Mouse (Mus musculus): ENCODE measurements around the gene Nudt3. TPM values are rescaled to one million over a fixed set of nuclear protein-coding genes. Genes with fewer than 3 reads are reported as not detected.
"Not testable (repeated sequence)": the region's sequence is repeated elsewhere in the genome, so short reads cannot be mapped to it uniquely, and the experiment has no call there.

Nudt3 gene
- polyA plus RNA-seq, 1 experiment: 86.3 TPM

GRCm38 (mm10) chr17:27644572-27644971 is 21.3 kb upstream of the Nudt3 start:
- Histone ChIP-seq H3K4me3 (ENCODE audit: control insufficient read depth, insufficient read depth, low read length) (no peak overlapping the region), H3K27ac (ENCODE audit: control insufficient read depth, insufficient read depth, low read length) (no peak overlapping the region), H3K27me3 (ENCODE audit: control insufficient read depth, insufficient read depth, low read length) (no peaks in the 10 kb centered on the region), H3K4me1 (replicated peaks; ENCODE audit: control insufficient read depth, insufficient read depth, low read length) (no peaks in the 10 kb centered on the region), H3K36me3 (ENCODE audit: control insufficient read depth, insufficient read depth, low read length) (no peaks in the 10 kb centered on the region)
- 64% methylated on average over 2 of the region's 2 CpGs for WGBS
- no peak for DNase-seq
- TF ChIP-seq POLR2A (IDR thresholded peaks at IDR 0.05; ENCODE audit: control insufficient read depth, extremely low read depth, insufficient read depth, low read length, poor library complexity) (no peak), CTCF (IDR thresholded peaks at IDR 0.05; ENCODE audit: borderline replicate concordance, control insufficient read depth, extremely low read depth, insufficient read depth, low read length, poor library complexity) (no peak)

- Histone ChIP-seq H3K36me3 (ENCODE audit: control insufficient read depth, insufficient read depth, low read length) (no peaks in the 10 kb centered on the region), H3K4me3 (ENCODE audit: control insufficient read depth, insufficient read depth, low read length) (no peak overlapping the region), H3K27me3 (ENCODE audit: control insufficient read depth, insufficient read depth, low read length) (no peaks in the 10 kb centered on the region), H3K4me1 (replicated peaks; ENCODE audit: control insufficient read depth, insufficient read depth, low read length) (no peaks in the 10 kb centered on the region), H3K27ac (ENCODE audit: control insufficient read depth, insufficient read depth, low read length) (no peak overlapping the region)
- no peak for TF ChIP-seq CTCF (IDR thresholded peaks at IDR 0.05; ENCODE audit: borderline replicate concordance, control insufficient read depth, extremely low read depth, insufficient read depth, low read length, poor library complexity)
- TF ChIP-seq POLR2A (IDR thresholded peaks at IDR 0.05; ENCODE audit: control insufficient read depth, extremely low read depth, insufficient read depth, low read length, poor library complexity): no peak
- 96% methylated on average over 9 of the region's 9 CpGs for WGBS
- no peak for DNase-seq
Measured at GRCm38 (mm10) chr17:27643756-27644155, 20.5 kb upstream of the Nudt3 start.

- Histone ChIP-seq H3K4me3 (ENCODE audit: control insufficient read depth, insufficient read depth, low read length) (no peak overlapping the region), H3K27me3 (ENCODE audit: control insufficient read depth, insufficient read depth, low read length) (no peaks in the 10 kb centered on the region), H3K27ac (ENCODE audit: control insufficient read depth, insufficient read depth, low read length) (no peak overlapping the region), H3K4me1 (replicated peaks; ENCODE audit: control insufficient read depth, insufficient read depth, low read length) (no peaks in the 10 kb centered on the region), H3K36me3 (ENCODE audit: control insufficient read depth, insufficient read depth, low read length) (no peaks in the 10 kb centered on the region)
- DNase-seq: no peak
- WGBS: 22% methylated on average over 6 of the region's 6 CpGs
- TF ChIP-seq POLR2A (IDR thresholded peaks at IDR 0.05; ENCODE audit: control insufficient read depth, extremely low read depth, insufficient read depth, low read length, poor library complexity): no peak
- no peak for TF ChIP-seq CTCF (IDR thresholded peaks at IDR 0.05; ENCODE audit: borderline replicate concordance, control insufficient read depth, extremely low read depth, insufficient read depth, low read length, poor library complexity)
Measured at GRCm38 (mm10) chr17:27643101-27643500, 19.8 kb upstream of the Nudt3 start.

- no peak for DNase-seq
- WGBS: 26% methylated on average over 12 of the region's 12 CpGs
Measured at GRCm38 (mm10) chr17:27642491-27643062, 19.3 kb upstream of the Nudt3 start.

GRCm38 (mm10) chr17:27639851-27640250 is 16.6 kb upstream of the Nudt3 start:
- H3K27me3 ChIP-seq (ENCODE audit: control insufficient read depth, insufficient read depth, low read length); H3K27ac ChIP-seq (ENCODE audit: control insufficient read depth, insufficient read depth, low read length); H3K36me3 ChIP-seq (ENCODE audit: control insufficient read depth, insufficient read depth, low read length); DNase-seq; H3K4me1 ChIP-seq (replicated peaks; ENCODE audit: control insufficient read depth, insufficient read depth, low read length); H3K4me3 ChIP-seq (ENCODE audit: control insufficient read depth, insufficient read depth, low read length): not testable (repeated sequence)
- WGBS: 91% methylated on average over 6 of the region's 6 CpGs

More at GRCm38 (mm10) chr17:27642491-27643062, 19.3 kb upstream of the Nudt3 start:
- Histone ChIP-seq H3K4me1 (replicated peaks; ENCODE audit: control insufficient read depth, insufficient read depth, low read length) (no peaks in the 10 kb centered on the region), H3K4me3 (ENCODE audit: control insufficient read depth, insufficient read depth, low read length) (no peak overlapping the region), H3K36me3 (ENCODE audit: control insufficient read depth, insufficient read depth, low read length) (no peaks in the 10 kb centered on the region), H3K27me3 (ENCODE audit: control insufficient read depth, insufficient read depth, low read length) (no peaks in the 10 kb centered on the region), H3K27ac (ENCODE audit: control insufficient read depth, insufficient read depth, low read length) (no peak overlapping the region)
- TF ChIP-seq CTCF (IDR thresholded peaks at IDR 0.05; ENCODE audit: borderline replicate concordance, control insufficient read depth, extremely low read depth, insufficient read depth, low read length, poor library complexity) (no peak), POLR2A (IDR thresholded peaks at IDR 0.05; ENCODE audit: control insufficient read depth, extremely low read depth, insufficient read depth, low read length, poor library complexity) (no peak)

GRCm38 (mm10) chr17:27638921-27639332 is 15.6 kb upstream of the Nudt3 start:
- peaks cover 8% of the 10 kb centered on the region for H3K4me1 ChIP-seq (replicated peaks; ENCODE audit: control insufficient read depth, insufficient read depth, low read length)
- peak; percentile 41 for DNase-seq
- H3K27me3 ChIP-seq (ENCODE audit: control insufficient read depth, insufficient read depth, low read length): no peaks in the 10 kb centered on the region
- TF ChIP-seq CTCF (IDR thresholded peaks at IDR 0.05; ENCODE audit: borderline replicate concordance, control insufficient read depth, extremely low read depth, insufficient read depth, low read length, poor library complexity): peak; percentile 65; the same call in 1 of the 2 replicates
- no peak for TF ChIP-seq POLR2A (IDR thresholded peaks at IDR 0.05; ENCODE audit: control insufficient read depth, extremely low read depth, insufficient read depth, low read length, poor library complexity)
- no peak overlapping the region for H3K4me3 ChIP-seq (ENCODE audit: control insufficient read depth, insufficient read depth, low read length)
- WGBS: 93% methylated on average over 20 of the region's 20 CpGs
- H3K27ac ChIP-seq (ENCODE audit: control insufficient read depth, insufficient read depth, low read length): no peak overlapping the region
- H3K36me3 ChIP-seq (ENCODE audit: control insufficient read depth, insufficient read depth, low read length): peaks cover under 1% of the 10 kb centered on the region; the same call in 1 of the 2 replicates

- H3K36me3 ChIP-seq (ENCODE audit: control insufficient read depth, insufficient read depth, low read length): peaks cover 14% of the 10 kb centered on the region
- WGBS: 44% methylated on average over 9 of the region's 9 CpGs
- DNase-seq: no peak
- no peak overlapping the region for H3K4me3 ChIP-seq (ENCODE audit: control insufficient read depth, insufficient read depth, low read length)
- H3K27ac ChIP-seq (ENCODE audit: control insufficient read depth, insufficient read depth, low read length): no peak overlapping the region
- H3K27me3 ChIP-seq (ENCODE audit: control insufficient read depth, insufficient read depth, low read length): no peaks in the 10 kb centered on the region
- peaks cover 15% of the 10 kb centered on the region for H3K4me1 ChIP-seq (replicated peaks; ENCODE audit: control insufficient read depth, insufficient read depth, low read length)
- TF ChIP-seq POLR2A (IDR thresholded peaks at IDR 0.05; ENCODE audit: control insufficient read depth, extremely low read depth, insufficient read depth, low read length, poor library complexity) (no peak), CTCF (IDR thresholded peaks at IDR 0.05; ENCODE audit: borderline replicate concordance, control insufficient read depth, extremely low read depth, insufficient read depth, low read length, poor library complexity) (no peak)
Measured at GRCm38 (mm10) chr17:27637333-27637732, 14.0 kb upstream of the Nudt3 start.
